Mouse (Mus musculus): Measurements from ENCODE around the gene Mybpc3. TPM values are rescaled to one million over a fixed set of nuclear protein-coding genes. Genes with fewer than 3 reads are reported as not detected.

Mybpc3 gene
- total RNA-seq, 2 experiments from 2014 or later = not detected

- intact Hi-C loops (cut with DNase I) = no loop called here
- no peak for DNase-seq
Measured at GRCm38 (mm10) chr2:91157002-91157752, 39.2 kb downstream of the Mybpc3 start.

- DNase-seq = no peak
- intact Hi-C loops (cut with DNase I) = no loop called here
Measured at GRCm38 (mm10) chr2:91160591-91160990, 42.6 kb downstream of the Mybpc3 start.

- no peak for DNase-seq
- intact Hi-C loops (cut with DNase I) = no loop called here
Measured at GRCm38 (mm10) chr2:91162952-91163351, 45.0 kb downstream of the Mybpc3 start.

- intact Hi-C loops (cut with DNase I) = no loop called here
- no peak for DNase-seq
Measured at GRCm38 (mm10) chr2:91163532-91163931, 45.6 kb downstream of the Mybpc3 start.

DNA sequence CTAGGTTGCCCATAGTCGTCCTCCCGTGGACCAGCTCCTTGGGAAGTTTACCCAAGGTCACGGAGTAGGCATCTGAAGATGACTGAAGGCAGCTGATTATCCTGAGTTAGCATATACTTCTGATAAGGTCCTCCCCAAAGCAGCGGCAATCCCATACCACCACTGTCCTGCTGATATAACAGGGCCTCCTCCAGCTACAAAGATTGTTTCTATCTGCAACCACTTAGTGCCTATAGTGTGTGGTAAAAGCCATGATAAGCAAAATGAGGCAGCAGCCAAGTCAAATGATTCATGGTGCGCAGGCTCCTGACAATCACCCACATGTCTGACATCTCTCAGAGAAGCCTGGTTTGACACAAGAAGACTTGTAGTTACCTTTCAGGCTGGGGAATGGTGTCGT, 47.0 kb downstream of the Mybpc3 start:
- intact Hi-C loops (cut with DNase I) = no loop called here
- no peak for DNase-seq

DNA sequence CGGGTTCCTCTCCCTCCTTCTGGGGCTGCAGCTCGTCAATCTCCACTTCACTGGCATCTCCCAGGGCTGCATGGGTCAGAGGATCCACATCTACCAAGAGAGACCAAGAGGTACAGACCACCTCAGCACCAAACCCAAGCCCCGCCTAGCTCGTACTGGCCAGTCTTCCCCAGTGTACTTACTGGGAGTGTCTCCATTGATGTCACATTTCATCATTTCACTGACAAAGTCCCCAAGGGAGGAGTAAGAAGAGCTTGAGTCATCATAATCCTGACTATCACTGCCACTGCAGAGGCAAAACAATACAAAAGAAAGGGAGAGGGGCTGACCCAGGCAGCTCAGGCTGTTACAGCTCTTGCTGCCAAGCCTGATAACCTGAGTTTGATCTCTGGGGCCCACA, 49.7 kb downstream of the Mybpc3 start:
- intact Hi-C loops (cut with DNase I) = no loop called here
- no peak for DNase-seq

- intact Hi-C loops (cut with DNase I) = no loop called here
- DNase-seq = no peak
Measured at GRCm38 (mm10) chr2:91169587-91170322, 51.8 kb downstream of the Mybpc3 start.

- intact Hi-C loops (cut with DNase I) = no loop called here
- DNase-seq = no peak
Measured at GRCm38 (mm10) chr2:91175490-91175889, 57.5 kb downstream of the Mybpc3 start.

DNA sequence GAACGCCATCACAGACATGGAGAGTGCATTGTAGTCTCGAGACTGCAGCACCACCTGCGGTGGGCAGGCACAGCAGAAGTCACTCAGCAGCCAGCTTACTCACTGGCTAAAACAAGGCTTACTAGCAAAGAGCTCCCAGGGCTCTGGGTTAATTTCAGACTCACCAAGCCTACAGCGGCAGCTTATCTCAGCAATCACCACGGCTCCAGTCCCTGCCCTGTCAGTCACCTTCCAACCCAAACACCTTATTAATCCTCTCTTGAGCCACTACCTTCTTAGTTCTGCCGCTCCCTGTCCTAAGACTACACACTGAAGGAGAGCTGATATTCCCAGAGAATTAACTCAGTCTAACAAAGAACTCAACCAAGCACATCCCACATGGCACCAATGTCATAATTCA, 58.3 kb downstream of the Mybpc3 start:
- DNase-seq = no peak
- intact Hi-C loops (cut with DNase I) = no loop called here

DNA sequence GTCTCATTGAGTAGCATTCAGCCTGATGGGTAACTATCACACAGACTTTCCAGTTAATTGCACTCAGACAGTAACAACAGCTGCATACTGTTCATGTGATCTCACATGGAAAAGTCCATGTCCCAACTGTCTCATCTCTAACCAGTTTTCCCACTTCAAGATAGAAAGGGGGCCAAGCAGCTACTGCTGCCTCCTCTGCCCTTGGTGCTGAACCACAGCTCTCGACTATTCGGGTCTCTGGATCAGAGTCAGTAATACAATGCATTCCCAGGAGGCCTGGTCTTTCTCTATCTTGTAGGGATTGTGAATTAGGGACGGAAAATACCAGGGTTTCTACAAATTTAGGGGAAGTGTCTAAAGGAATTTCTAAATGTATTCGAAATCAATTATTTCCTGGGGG, 61.9 kb downstream of the Mybpc3 start:
- DNase-seq = no peak
- intact Hi-C loops (cut with DNase I) = no loop called here

- intact Hi-C loops (cut with DNase I) = no loop called here
- no peak for DNase-seq
Measured at GRCm38 (mm10) chr2:91180706-91181105, 62.8 kb downstream of the Mybpc3 start.

DNA sequence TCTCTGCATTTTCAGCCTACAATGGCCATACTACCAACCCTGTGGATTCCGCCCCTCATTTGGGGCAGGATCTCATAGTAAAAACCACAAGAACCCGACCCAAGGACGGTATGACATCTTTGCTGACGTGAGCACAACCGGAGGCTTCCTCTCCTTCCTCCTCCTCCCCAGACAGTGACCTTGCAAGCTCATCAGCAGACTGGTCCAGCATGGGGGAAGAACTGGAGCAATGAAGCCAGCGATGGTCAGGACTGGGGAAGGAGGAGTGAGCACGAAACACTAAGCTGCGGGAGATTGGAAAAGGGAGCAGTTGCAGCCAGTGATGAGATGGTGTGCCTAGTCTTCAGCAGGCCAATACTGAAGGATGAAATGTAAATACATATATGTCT, 64.1 kb downstream of the Mybpc3 start:
- intact Hi-C loops (cut with DNase I) = no loop called here
- no peak for DNase-seq

DNA sequence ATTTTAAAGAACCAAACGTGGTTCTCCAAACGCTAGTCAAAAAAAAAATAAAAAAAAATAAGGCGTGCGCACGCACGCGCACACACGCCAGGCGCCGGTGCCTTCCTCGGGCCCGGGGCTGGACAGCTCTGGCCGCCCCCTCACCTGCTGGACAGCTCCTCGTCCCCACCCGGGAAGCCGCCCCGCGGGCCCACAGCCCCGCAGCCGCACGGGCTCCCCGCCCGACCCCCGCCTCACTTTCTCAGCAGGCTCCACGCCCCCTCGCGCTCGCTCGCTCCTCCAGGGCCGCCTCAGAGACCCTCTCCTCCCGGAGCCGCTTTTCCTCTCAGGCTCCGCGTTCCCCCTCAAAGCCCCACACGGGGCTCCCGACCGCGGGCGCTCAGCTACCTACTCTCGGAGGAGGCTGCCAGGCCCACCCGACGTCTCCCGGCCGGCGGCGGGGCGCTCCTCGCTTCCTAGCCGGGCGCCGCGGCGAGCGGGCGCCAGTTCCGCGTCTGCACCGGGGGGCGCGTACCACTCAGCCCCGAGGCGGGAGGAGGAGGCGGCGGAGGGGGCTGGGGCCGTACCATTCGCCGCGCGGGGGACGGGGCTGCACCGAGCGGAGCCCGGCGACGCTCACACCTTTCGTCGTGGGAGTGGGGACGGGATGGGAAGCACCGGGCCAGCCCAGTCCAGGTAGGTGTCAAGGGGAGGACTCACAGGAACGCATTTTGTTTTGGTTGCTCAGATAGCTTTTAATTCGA, 64.6 kb downstream of the Mybpc3 start:
- intact Hi-C loops (cut with DNase I) = no loop called here
- DNase-seq = peak; percentile 41 to 45

- peak; percentile 81 to 84 for DNase-seq
- intact Hi-C loops (cut with DNase I) = no loop called here
Measured at GRCm38 (mm10) chr2:91183148-91183513, 65.2 kb downstream of the Mybpc3 start.

DNA sequence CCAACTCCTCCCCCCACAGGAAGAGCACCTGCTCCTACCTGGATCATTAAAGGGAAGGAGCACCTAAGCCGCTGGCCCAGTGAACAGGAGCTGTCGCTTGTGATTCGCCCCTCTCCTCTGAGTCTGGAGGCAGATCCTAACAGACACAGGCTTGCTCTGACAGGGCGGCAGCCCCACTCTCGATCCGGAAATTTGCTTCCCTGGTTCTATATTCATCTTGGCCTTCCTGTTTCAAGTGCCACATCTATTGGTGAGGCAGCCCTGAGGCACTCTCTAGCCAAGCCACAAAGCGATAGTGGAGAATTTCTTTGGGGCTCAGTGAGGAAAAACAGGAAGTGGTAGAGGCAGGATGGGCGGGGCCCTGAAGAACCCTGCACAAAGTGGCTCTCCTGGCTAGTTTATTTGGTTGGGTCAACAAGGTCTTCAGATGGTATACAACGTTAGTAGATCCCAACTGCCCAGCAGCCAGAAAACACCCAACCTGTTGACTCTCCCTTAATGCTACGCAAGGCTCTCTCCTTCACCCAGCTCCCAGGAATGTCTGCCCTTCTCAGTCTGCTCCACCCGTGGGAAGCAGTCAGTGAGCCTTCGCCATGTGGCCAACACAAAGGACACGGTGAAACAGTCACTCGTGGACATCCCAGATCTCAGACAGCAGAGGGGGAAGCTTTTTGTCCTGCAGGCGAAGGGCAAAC, 65.9 kb downstream of the Mybpc3 start, which contains the start of gene Madd:
Gene Madd (minus strand): TSS at position 127 of the 695 bp plus-strand sequence.
- intact Hi-C loops (cut with DNase I) = no loop called here
- DNase-seq = no peak

Other genes with a start within 250 kb of the Mybpc3 start
- gene C1qtnf4, start 232.3 kb upstream of the Mybpc3 start, total RNA-seq (2021) = 1 to 10 TPM; 2.7 to 4.1 TPM
- gene Kbtbd4, start 213.4 kb upstream of the Mybpc3 start, total RNA-seq (2021) = 10 to 100 TPM; 13.6 to 14.2 TPM
- gene Ndufs3, start 213.3 kb upstream of the Mybpc3 start, total RNA-seq (2021) = 100 to 1,000 TPM; 448 to 474 TPM
- gene Celf1, start 177.8 kb upstream of the Mybpc3 start, total RNA-seq (2021) = 10 to 100 TPM; 50.0 to 51.4 TPM
- gene Rapsn, start 82.5 kb upstream of the Mybpc3 start, total RNA-seq (2021) = 10 to 100 TPM; 21.7 to 23.9 TPM
- gene Psmc3, start 64.1 kb upstream of the Mybpc3 start, total RNA-seq (2021) = 100 to 1,000 TPM; 223 to 229 TPM
- 10 to 100 TPM; 21.1 to 21.7 TPM for gene Slc39a13, start 47.7 kb upstream of the Mybpc3 start, total RNA-seq (2021)
- gene Spi1, start 35.8 kb upstream of the Mybpc3 start, total RNA-seq (2021) = 1 to 10 TPM in 1 of 2 experiments, under 1 TPM in 1; 0.91 to 1.1 TPM
- gene Madd, start 65.7 kb downstream of the Mybpc3 start, total RNA-seq (2021) = 1 to 10 TPM; 4.1 to 5.0 TPM
- gene Nr1h3, start 84.7 kb downstream of the Mybpc3 start, total RNA-seq (2021) = 10 to 100 TPM; 17.3 to 19.1 TPM
- gene Acp2, start 84.7 kb downstream of the Mybpc3 start, total RNA-seq (2021) = 10 to 100 TPM; 13.0 to 14.3 TPM
- gene Ddb2, start 118.8 kb downstream of the Mybpc3 start, total RNA-seq (2021) = 1 to 10 TPM; 2.1 to 2.6 TPM
- gene Pacsin3, start 137.8 kb downstream of the Mybpc3 start, total RNA-seq (2021) = 100 to 1,000 TPM; 333 to 372 TPM
- 100 to 1,000 TPM; 131 to 132 TPM for gene Arfgap2, start 146.8 kb downstream of the Mybpc3 start, total RNA-seq (2021)

Measured in gastrocnemius, postnatal 36 days (tissue).